Mouse (Mus musculus): ENCODE results near the gene Ofcc1. TPM values are rescaled to one million over a fixed set of nuclear protein-coding genes. Genes with fewer than 3 reads are reported as not detected.

The Ofcc1 gene
- polyA plus RNA-seq, 1 experiment from 2014 or later, result not detected

GRCm38 (mm10) chr13:40022609-40023008 lies 338.6 kb downstream of the Ofcc1 start:
- H3K36me3 ChIP-seq (ENCODE audit: control insufficient read depth, insufficient read depth, low read length), result no peaks in the 10 kb centered on the region
- H3K9ac ChIP-seq (ENCODE audit: low read depth, low read length), result no peak overlapping the region
- 79% methylated on average over 1 of the region's 1 CpGs for WGBS
- H3K4me1 ChIP-seq (replicated peaks; ENCODE audit: control insufficient read depth, insufficient read depth, low read length), result no peaks in the 10 kb centered on the region
- DNase-seq (ENCODE audit: low spot score) (no peak), ATAC-seq (ENCODE audit: low FRiP score) (no peak)
- no peak overlapping the region for H3K4me2 ChIP-seq (replicated peaks; ENCODE audit: low read depth, low read length)
- no peak overlapping the region for H3K27ac ChIP-seq (ENCODE audit: low read depth, low read length)
- no peaks in the 10 kb centered on the region for H3K27me3 ChIP-seq (ENCODE audit: control insufficient read depth, insufficient read depth, low read length)
- H3K4me3 ChIP-seq (ENCODE audit: low read depth, low read length), result no peak overlapping the region
- H3K9me3 ChIP-seq (ENCODE audit: control insufficient read depth, low read length), result no peaks in the 10 kb centered on the region

GRCm38 (mm10) chr13:40000236-40000635 lies 361.0 kb downstream of the Ofcc1 start:
- Histone ChIP-seq H3K4me2 (replicated peaks; ENCODE audit: low read depth, low read length) (no peak overlapping the region), H3K27me3 (ENCODE audit: control insufficient read depth, insufficient read depth, low read length) (no peaks in the 10 kb centered on the region), H3K4me1 (replicated peaks; ENCODE audit: control insufficient read depth, insufficient read depth, low read length) (no peaks in the 10 kb centered on the region), H3K4me3 (ENCODE audit: low read depth, low read length) (no peak overlapping the region), H3K36me3 (ENCODE audit: control insufficient read depth, insufficient read depth, low read length) (no peaks in the 10 kb centered on the region), H3K9me3 (ENCODE audit: control insufficient read depth, low read length) (no peaks in the 10 kb centered on the region), H3K9ac (ENCODE audit: low read depth, low read length) (no peak overlapping the region), H3K27ac (ENCODE audit: low read depth, low read length) (no peak overlapping the region)
- WGBS, result 87% methylated on average over 8 of the region's 8 CpGs
- ATAC-seq (ENCODE audit: low FRiP score) (no peak), DNase-seq (ENCODE audit: low spot score) (no peak)

- H3K27ac ChIP-seq (ENCODE audit: low read depth, low read length), result no peak overlapping the region
- no peaks in the 10 kb centered on the region for H3K9me3 ChIP-seq (ENCODE audit: control insufficient read depth, low read length)
- no peaks in the 10 kb centered on the region for H3K36me3 ChIP-seq (ENCODE audit: control insufficient read depth, insufficient read depth, low read length)
- H3K4me1 ChIP-seq (replicated peaks; ENCODE audit: control insufficient read depth, insufficient read depth, low read length), result no peaks in the 10 kb centered on the region
- no peak overlapping the region for H3K4me2 ChIP-seq (replicated peaks; ENCODE audit: low read depth, low read length)
- no peaks in the 10 kb centered on the region for H3K27me3 ChIP-seq (ENCODE audit: control insufficient read depth, insufficient read depth, low read length)
- H3K4me3 ChIP-seq (ENCODE audit: low read depth, low read length), result no peak overlapping the region
- WGBS, result 71% methylated on average over 4 of the region's 4 CpGs
- H3K9ac ChIP-seq (ENCODE audit: low read depth, low read length), result no peak overlapping the region
- DNase-seq (ENCODE audit: low spot score) (no peak), ATAC-seq (ENCODE audit: low FRiP score) (no peak)
Measured at GRCm38 (mm10) chr13:39997901-39998300, 363.3 kb downstream of the Ofcc1 start.

GRCm38 (mm10) chr13:39979294-39980061 lies 381.8 kb downstream of the Ofcc1 start:
- no peaks in the 10 kb centered on the region for H3K9me3 ChIP-seq (ENCODE audit: control insufficient read depth, low read length)
- no peak for ATAC-seq (ENCODE audit: low FRiP score)
- DNase-seq (ENCODE audit: low spot score), result no peak
- WGBS, result 83% methylated on average over 18 of the region's 18 CpGs
- H3K4me3 ChIP-seq (ENCODE audit: low read depth, low read length), result no peak overlapping the region
- H3K4me2 ChIP-seq (replicated peaks; ENCODE audit: low read depth, low read length), result no peak overlapping the region
- no peaks in the 10 kb centered on the region for H3K36me3 ChIP-seq (ENCODE audit: control insufficient read depth, insufficient read depth, low read length)
- H3K9ac ChIP-seq (ENCODE audit: low read depth, low read length), result no peak overlapping the region
- H3K27me3 ChIP-seq (ENCODE audit: control insufficient read depth, insufficient read depth, low read length), result no peaks in the 10 kb centered on the region
- H3K4me1 ChIP-seq (replicated peaks; ENCODE audit: control insufficient read depth, insufficient read depth, low read length), result no peaks in the 10 kb centered on the region
- H3K27ac ChIP-seq (ENCODE audit: low read depth, low read length), result no peak overlapping the region

- no peak overlapping the region for H3K4me2 ChIP-seq (replicated peaks; ENCODE audit: low read depth, low read length)
- no peaks in the 10 kb centered on the region for H3K36me3 ChIP-seq (ENCODE audit: control insufficient read depth, insufficient read depth, low read length)
- H3K27me3 ChIP-seq (ENCODE audit: control insufficient read depth, insufficient read depth, low read length), result no peaks in the 10 kb centered on the region
- no peak overlapping the region for H3K27ac ChIP-seq (ENCODE audit: low read depth, low read length)
- H3K4me1 ChIP-seq (replicated peaks; ENCODE audit: control insufficient read depth, insufficient read depth, low read length), result no peaks in the 10 kb centered on the region
- H3K9me3 ChIP-seq (ENCODE audit: control insufficient read depth, low read length), result no peaks in the 10 kb centered on the region
- H3K4me3 ChIP-seq (ENCODE audit: low read depth, low read length), result no peak overlapping the region
- no peak for DNase-seq (ENCODE audit: low spot score)
- 76% methylated on average over 8 of the region's 8 CpGs for WGBS
- no peak for ATAC-seq (ENCODE audit: low FRiP score)
- no peak overlapping the region for H3K9ac ChIP-seq (ENCODE audit: low read depth, low read length)
Measured at GRCm38 (mm10) chr13:39968349-39969016, 392.8 kb downstream of the Ofcc1 start.

GRCm38 (mm10) chr13:39957226-39957625 lies 404.0 kb downstream of the Ofcc1 start:
- WGBS, result 63% methylated on average over 3 of the region's 3 CpGs

GRCm38 (mm10) chr13:39956017-39956416 lies 405.2 kb downstream of the Ofcc1 start:
- no peaks in the 10 kb centered on the region for H3K36me3 ChIP-seq (ENCODE audit: control insufficient read depth, insufficient read depth, low read length)
- no peak for ATAC-seq (ENCODE audit: low FRiP score)
- no peaks in the 10 kb centered on the region for H3K27me3 ChIP-seq (ENCODE audit: control insufficient read depth, insufficient read depth, low read length)
- no peak overlapping the region for H3K4me2 ChIP-seq (replicated peaks; ENCODE audit: low read depth, low read length)
- no peaks in the 10 kb centered on the region for H3K9me3 ChIP-seq (ENCODE audit: control insufficient read depth, low read length)
- H3K9ac ChIP-seq (ENCODE audit: low read depth, low read length), result no peak overlapping the region
- H3K27ac ChIP-seq (ENCODE audit: low read depth, low read length), result no peak overlapping the region
- H3K4me3 ChIP-seq (ENCODE audit: low read depth, low read length), result no peak overlapping the region
- WGBS, result 84% methylated on average over 5 of the region's 5 CpGs
- H3K4me1 ChIP-seq (replicated peaks; ENCODE audit: control insufficient read depth, insufficient read depth, low read length), result no peaks in the 10 kb centered on the region
- no peak for DNase-seq (ENCODE audit: low spot score)

More at GRCm38 (mm10) chr13:39957226-39957625, 404.0 kb downstream of the Ofcc1 start:
- Histone ChIP-seq H3K4me3 (ENCODE audit: low read depth, low read length) (no peak overlapping the region), H3K9me3 (ENCODE audit: control insufficient read depth, low read length) (no peaks in the 10 kb centered on the region), H3K9ac (ENCODE audit: low read depth, low read length) (no peak overlapping the region), H3K4me2 (replicated peaks; ENCODE audit: low read depth, low read length) (no peak overlapping the region), H3K27me3 (ENCODE audit: control insufficient read depth, insufficient read depth, low read length) (no peaks in the 10 kb centered on the region), H3K36me3 (ENCODE audit: control insufficient read depth, insufficient read depth, low read length) (no peaks in the 10 kb centered on the region), H3K27ac (ENCODE audit: low read depth, low read length) (no peak overlapping the region), H3K4me1 (replicated peaks; ENCODE audit: control insufficient read depth, insufficient read depth, low read length) (no peaks in the 10 kb centered on the region)
- ATAC-seq (ENCODE audit: low FRiP score), result no peak
- DNase-seq (ENCODE audit: low spot score), result no peak
